Mouse (Mus musculus): ENCODE data around the gene Pde1a.

DNA sequence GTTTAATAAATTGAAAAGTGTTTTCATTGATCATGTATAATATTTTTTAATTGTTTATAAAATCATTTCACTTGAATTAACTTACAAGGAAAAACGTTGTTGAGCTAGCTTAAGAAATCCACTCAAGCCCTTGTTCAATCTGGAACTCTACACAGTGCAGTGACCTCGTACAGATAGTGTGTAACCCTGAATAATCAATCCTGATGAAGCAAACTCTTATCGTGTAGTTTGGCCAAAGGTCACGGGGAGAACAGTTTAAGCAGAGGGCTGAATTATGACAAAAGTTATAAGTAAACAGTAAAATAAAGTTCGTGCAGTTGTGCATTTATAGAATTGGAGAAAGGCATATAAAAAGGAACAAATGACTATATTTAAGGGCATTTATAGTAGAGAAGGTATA lies 159.7 kb downstream of the Pde1a start:
- TF ChIP-seq POLR2A (IDR thresholded peaks at IDR 0.05; ENCODE audit: borderline replicate concordance, extremely low read depth, insufficient read depth, insufficient read length, poor library complexity, severe bottlenecking) (no peak), CTCF (IDR thresholded peaks at IDR 0.05; ENCODE audit: borderline replicate concordance, extremely low read depth, insufficient read depth, insufficient read length) (no peak)

All from brain, embryonic 14.5 days (tissue).